Comparison of ENCODE assay signal across 8 mouse cellular contexts in genomic region chr19:38837171-38837641, GRCm38 (mm10). TPM values are rescaled to one million over a fixed set of nuclear protein-coding genes. Genes with fewer than 3 reads are reported as not detected.
DNase-seq lines count a peak whose midpoint lies in the region; ATAC-seq lines count a peak whose summit lies in the region.

No protein-coding gene starts in this region.

- peak; percentile 42 to 46; a peak in 2 of 4 replicates for ATAC-seq in hematopoietic stem cell, adult 5-6 weeks (replicated peaks in 1 of 2; ENCODE audit: insufficient read depth in 1 of 2, low FRiP score in 2 of 2, low TSS enrichment in 1 of 2, low read depth in 1 of 2, poor library complexity in 2 of 2, severe bottlenecking in 2 of 2)

- peak; percentile 21 for DNase-seq in T-cell, adult 2 months (ENCODE audit: low spot score)
- DNase-seq in cerebellum, adult 8-10 months, result peak; percentile 40
- DNase-seq in forelimb bud, embryonic 11.5 days (ENCODE audit: low read depth, low spot score), result peak; percentile 39
- peak; percentile 24 for DNase-seq in layer of hippocampus, adult 9-11 months
- peak; percentile 85 for DNase-seq in lung, postnatal 10 days
- peak; percentile 55 for DNase-seq in retina, embryonic 14.5 days (ENCODE audit: low spot score)
- peak; percentile 30 to 44 for DNase-seq in urinary bladder, postnatal 36 days (ENCODE audit: low spot score in 2 of 2)

RNA-seq across cellular contexts. Expression of gene Tbc1d12, which starts 0.8 kb away (rescaled TPM):
- 7.6 and 8.2 TPM in 2 replicates for total RNA-seq in hematopoietic stem cell, adult 5-6 weeks (2017)

RNA-seq across cellular contexts. Expression of gene Noc3l, which starts 18.2 kb away (rescaled TPM):
- total RNA-seq in hematopoietic stem cell, adult 5-6 weeks (2017), result 35.5 and 50.2 TPM in 2 replicates

Comparison
In these comparisons a context has a peak if more than half of its experiments do, and no peak if none do; other contexts are left out.
1. Peak in every context shown above with its lines: DNase-seq and ATAC-seq.
2. DNase-seq: peak in every context shown above with its lines; median percentile 85 in lung, postnatal 10 days; 55 in retina, embryonic 14.5 days; 40 in cerebellum, adult 8-10 months; 39 in forelimb bud, embryonic 11.5 days; 37 in urinary bladder, postnatal 36 days; 24 in layer of hippocampus, adult 9-11 months; 21 in T-cell, adult 2 months.